Mouse (Mus musculus): ENCODE results near the gene Mex3d.
A peak's percentile ranks its signal among the peaks of the same experiment; 100 is the strongest.
"Not testable (repeated sequence)": the region's sequence is repeated elsewhere in the genome, so short reads cannot be mapped to it uniquely, and the experiment has no call there.

Gene Mex3d

GRCm38 (mm10) chr10:80350292-80350691 is 37.2 kb downstream of the Mex3d start:
- DNase-seq: peak; percentile 86

- no peak for DNase-seq
Observed at GRCm38 (mm10) chr10:80348981-80349380, 38.5 kb downstream of the Mex3d start.

- DNase-seq: no peak
Observed at GRCm38 (mm10) chr10:80348244-80348781, 39.1 kb downstream of the Mex3d start, which contains the start of gene Adamtsl5. TSS of gene Adamtsl5 (minus strand) at chr10:80348412.

GRCm38 (mm10) chr10:80347514-80347967 is 39.9 kb downstream of the Mex3d start:
- no peak for DNase-seq

- not testable (repeated sequence) for DNase-seq
Observed at GRCm38 (mm10) chr10:80345929-80346328, 41.5 kb downstream of the Mex3d start.

GRCm38 (mm10) chr10:80345122-80345521 is 42.3 kb downstream of the Mex3d start:
- DNase-seq: no peak

- DNase-seq: no peak
Observed at GRCm38 (mm10) chr10:80344131-80344661, 43.3 kb downstream of the Mex3d start.

GRCm38 (mm10) chr10:80343425-80343895 is 44.0 kb downstream of the Mex3d start:
- DNase-seq: no peak

GRCm38 (mm10) chr10:80342749-80343424 is 44.6 kb downstream of the Mex3d start:
- DNase-seq: no peak

GRCm38 (mm10) chr10:80342305-80342748 is 45.1 kb downstream of the Mex3d start:
- no peak for DNase-seq

GRCm38 (mm10) chr10:80341491-80342304 is 45.8 kb downstream of the Mex3d start:
- no peak for DNase-seq

GRCm38 (mm10) chr10:80341026-80341425 is 46.4 kb downstream of the Mex3d start:
- no peak for DNase-seq

- peak; percentile 89 for DNase-seq
Observed at GRCm38 (mm10) chr10:80339941-80340750, 47.3 kb downstream of the Mex3d start.

- no peak for DNase-seq
Observed at GRCm38 (mm10) chr10:80336263-80336662, 51.2 kb downstream of the Mex3d start.

GRCm38 (mm10) chr10:80332525-80332989 is 54.9 kb downstream of the Mex3d start:
- DNase-seq: no peak

GRCm38 (mm10) chr10:80331636-80332524 is 55.6 kb downstream of the Mex3d start:
- no peak for DNase-seq

GRCm38 (mm10) chr10:80330888-80331287 is 56.6 kb downstream of the Mex3d start:
- no peak for DNase-seq
